Mouse (Mus musculus) thymus, adult 18-20 months (tissue): ENCODE measurements around the gene Cycs.

ENCODE experiments used
- DNase-seq, 2 experiments: peaks; one replicate each; pipeline ENCODE4 v3.0.0; 2022; ENCODE audit warnings: mixed read lengths in 2 of 2

Gene Cycs

DNA sequence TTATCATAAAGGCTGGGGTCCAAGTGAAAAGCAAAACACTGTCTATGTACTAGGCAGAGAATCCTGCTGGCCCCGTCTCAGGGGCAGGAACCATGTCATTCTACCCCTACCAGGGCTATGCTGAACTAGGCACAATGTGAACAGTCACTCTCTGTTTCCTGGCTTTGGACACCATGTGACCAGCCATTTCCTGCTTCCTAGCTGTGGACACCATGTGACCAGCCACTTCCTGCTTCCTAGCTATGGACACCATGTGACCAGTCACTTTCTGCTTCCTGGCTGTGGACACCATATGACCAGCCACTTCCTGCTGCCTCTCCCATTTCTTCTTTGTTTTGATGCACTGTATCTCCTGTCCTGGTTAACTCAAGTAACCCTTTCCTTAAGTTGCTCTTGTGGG is 23.8 kb downstream of the Cycs start:
- no peak for DNase-seq

DNA sequence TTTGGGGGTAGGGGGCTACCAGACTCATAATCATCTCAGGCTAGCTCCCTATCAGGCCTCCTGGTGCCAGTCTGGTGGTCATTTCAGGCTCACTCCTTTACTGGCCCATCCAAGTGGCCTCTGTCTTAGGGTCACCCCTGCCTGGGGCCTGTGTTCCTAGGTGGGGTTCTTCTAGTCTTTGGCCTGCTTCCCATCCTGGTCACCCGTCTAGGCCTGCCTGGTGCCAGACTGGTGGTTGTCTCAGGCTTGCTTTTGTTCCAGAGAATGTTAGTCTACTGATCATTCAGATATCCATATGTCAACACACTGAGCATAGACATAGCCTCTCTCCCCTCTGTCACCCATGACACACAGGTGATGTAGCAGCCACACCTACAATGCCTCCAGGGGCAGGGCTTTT is 26.7 kb downstream of the Cycs start:
- DNase-seq: no peak

DNA sequence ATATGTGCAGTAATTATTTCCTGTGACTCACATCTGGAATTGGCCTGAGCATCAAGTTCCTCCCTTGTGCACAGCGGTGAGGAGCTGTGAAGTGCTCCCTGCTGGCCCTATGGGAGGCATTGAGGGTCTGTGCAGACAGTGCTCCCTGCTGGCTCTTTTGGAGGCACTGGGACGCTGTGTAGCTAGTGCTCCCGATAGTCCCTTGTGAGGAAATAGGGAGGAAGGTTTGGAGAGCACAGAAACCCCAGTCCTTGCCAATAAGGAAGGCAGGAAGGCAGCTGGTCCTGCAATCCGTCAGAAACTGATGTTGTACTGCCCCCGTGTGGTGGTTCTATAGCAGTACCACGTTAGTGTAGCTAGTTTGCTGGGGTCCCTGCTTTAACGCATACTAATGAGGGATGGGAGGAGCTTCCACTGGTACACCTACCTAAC is 29.9 kb downstream of the Cycs start:
- peak; percentile 32 to 44 for DNase-seq

DNA sequence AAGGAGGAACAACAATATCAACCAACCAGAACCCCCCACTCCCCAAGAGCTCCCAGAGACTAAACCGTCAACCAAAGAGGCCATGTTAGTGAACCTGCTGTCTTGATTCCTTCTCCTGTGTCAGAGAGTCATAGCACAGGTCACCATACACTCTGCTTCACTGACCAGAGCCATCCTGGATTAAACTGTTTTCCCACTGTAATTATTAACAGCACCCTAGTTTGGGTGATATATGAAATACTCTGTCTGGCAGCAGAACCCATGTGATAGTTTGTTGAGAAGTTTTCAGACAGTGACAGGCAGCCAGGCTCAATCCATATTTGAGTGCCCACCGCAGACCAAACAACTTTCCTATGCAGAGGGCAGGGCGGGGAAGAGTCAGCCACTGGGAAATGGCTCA is 31.0 kb downstream of the Cycs start:
- DNase-seq: no peak

DNA sequence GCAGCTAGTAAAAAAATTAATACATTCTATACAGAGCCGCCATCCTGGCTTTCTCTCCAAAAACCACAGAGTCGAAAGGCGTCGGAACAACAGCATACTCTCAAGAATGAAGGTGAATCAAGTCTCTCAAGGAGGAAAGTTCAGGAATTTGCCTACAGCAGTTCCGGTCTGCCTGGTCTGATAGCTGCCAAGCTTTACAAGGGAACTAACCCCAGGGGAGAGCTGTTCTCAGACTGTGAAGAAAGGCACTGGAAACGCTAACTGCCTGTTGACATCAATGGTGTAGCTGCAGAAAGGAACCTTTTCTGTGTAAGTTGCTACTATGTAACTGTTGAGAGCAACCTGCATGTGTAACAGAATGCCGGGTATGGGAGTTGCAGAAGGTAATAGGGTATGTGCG is 34.4 kb downstream of the Cycs start:
- DNase-seq: no peak

DNA sequence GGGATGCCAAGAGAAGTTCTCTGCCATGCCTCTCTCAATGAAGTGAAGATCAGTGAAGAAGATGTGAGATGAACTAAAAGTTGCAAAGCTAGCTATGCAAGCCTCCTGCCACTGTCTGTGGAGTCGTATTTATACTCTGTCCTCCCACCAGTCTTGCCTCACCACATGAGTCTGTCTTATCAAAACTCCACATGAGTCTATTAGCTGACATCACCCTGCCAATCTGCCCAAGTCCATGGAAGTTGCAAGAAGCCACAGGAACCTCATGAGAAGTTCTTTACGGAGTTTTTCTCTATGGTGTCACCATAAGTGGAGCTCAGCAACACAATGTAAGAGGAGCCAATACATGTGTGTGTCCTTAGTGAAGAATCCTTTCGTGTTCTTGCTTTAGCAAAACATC is 35.3 kb downstream of the Cycs start:
- no peak for DNase-seq

DNA sequence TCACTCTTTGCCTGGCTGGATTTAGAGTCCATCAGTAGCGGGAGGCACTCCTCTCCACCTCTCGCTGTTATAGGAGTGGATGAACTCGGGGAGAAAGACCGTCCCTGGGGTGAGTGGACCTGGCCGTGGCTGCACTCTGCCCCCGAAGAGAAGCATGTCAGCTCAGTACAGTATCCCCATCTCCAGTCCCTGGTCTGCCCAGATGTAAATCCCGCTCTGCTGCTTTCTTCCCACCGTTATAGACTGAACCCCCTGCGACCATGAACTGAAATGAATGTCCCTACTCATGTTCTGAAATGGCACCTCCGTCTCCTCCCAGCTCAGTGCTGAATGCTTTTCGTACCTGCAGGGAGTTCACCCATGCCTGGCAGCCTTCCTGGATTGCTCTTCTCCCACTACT is 37.1 kb downstream of the Cycs start:
- no peak for DNase-seq

DNA sequence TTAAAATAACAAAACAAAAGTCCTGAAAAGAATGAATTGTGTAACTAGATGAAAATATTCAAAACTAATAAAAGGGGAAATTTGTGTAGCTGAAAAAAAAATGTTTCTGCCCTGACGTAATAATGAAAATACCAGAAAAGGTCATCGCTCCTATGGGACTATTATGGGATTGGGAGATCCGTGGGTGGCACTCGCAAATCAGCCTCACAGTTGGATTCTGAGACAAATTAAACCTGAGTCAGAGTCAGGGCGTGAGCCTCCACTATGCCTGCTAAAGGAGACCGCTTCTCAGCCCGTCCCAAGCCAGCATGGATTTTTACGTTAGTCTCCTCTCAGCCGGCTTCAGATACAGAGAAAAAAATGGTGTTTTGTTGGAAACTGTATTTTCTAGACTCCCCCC is 38.9 kb downstream of the Cycs start:
- DNase-seq: no peak

DNA sequence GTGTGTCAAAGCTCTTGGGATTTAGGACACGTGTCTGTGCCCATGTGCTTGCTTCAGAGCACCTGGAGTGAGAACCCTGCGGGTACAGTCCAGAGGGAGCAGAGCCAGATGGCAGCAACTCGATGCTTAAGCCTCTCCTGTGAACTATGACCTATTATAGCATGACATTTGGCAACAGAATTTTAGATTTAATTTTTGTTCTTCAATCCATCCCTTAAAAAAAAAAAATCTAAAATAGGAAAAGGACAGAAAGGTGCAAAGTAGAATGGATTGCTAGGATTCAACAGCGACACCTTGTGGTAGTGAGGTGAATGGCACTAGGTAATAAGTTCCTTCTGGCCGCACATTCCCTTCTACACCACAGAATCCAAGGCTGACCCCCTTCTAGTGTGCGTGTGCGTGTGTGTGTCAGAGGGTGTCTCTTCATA is 39.7 kb downstream of the Cycs start:
- no peak for DNase-seq

DNA sequence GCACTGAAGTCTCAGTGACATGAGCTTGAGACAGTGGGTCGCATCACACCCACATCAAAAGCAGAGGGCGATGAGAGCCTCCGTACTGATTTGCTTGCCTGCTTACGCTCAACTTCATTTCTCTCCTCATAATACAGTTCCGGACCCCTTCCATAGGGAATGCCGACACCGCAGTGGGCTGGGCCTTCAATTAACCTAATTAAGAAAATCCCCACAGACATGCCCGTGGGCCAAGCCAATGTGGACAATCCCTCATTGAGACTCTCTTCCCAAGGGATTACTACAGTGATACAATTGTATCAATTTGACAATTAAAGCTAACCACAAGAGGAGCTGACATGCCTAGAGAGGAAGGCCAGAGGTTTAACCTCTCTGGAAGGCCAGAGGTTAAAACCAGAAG is 40.5 kb downstream of the Cycs start:
- DNase-seq: no peak

DNA sequence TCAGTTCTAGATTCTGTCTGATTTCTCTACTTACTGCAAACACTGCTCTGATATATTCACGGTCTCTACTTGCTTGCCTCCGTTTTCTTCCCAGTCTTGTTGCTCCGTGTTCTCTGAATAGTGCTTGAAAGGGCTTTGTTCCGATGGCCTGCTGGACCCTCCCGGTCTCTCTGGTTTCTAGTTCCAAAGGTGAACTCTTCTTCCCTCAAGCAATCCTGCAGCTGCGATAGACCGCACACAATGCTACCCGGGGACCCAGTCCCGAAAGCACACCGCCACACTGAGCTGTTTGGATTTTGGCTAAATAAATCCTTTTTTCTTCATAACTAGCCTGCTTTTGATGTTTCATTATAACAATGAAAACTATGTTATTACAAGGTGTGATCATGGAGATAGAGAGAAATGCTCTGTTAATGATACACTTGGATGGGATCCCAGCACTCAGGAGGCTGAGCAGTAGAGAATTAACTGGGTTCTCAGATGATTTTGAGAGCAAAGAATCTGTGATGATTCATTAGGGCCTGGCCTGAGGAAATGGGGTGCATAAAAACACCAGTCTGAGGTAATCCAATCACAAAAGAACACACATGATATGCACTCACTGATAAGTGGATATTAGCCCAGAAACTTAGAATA is 42.0 kb downstream of the Cycs start:
- DNase-seq: no peak

DNA sequence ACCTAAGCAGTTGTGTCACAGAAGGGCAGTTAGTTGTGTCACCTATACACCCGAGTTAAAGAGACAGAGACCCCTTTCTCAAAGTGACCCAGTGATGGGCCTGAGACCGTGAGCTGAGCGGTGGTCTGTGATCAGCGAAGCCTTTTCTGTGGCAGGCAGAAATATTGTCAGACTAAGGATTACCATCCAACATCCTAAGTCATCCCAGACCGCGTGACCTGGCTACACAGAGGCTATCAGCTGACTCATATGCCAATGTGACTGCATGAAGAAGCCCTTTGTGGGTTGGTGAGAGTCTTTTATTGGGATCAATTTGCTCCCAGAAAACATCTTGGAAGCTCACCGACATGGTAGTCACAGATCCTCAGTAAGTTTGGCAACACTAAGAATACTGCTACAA is 43.6 kb downstream of the Cycs start:
- DNase-seq: no peak

DNA sequence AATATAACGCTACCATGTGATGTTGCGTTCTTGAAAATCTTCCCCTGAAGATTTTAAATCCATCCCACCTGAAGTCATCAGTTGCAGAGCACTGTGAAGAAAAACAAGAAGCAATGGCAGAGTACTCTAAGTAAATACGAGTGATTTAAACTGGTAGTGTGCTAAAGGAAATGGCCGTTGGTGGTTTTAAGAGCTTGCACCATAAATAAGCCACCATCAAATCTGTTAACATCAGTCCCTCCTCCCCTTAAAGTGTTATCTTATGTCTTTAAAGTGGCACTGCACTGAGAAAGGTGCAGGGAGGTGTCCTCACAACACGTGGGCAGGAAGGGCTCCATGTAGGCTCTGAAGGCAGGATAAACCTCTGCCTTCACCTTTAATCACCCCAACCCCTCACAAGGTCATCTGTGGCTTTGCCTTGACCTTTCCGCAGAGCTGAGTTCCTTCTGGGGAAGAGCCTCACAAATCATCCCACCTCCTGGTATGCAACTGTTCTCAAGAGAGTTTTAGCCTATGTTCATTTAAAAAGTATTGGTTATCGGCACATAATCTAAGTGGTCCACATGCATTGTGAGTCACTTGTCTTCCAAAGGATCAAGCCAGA is 44.7 kb downstream of the Cycs start:
- DNase-seq: no peak

DNA sequence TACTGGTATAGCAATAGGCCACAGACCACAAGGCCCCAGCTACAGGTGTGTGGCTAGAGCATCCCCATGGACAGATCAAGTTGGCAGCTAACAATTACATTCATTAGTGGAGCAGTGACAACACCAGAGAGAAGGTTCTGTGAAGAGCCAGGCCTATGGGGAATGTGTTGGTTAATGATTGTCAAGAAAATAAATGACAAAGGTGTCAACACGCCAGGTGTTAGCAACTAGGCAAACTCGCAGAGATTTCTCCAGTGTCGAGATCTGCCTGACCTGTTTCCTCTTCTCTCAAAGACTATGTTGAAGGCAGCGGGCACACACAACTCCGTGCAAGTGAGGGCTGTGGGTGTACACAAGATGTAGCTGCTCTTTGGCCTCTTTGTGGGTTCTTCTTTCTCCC is 46.2 kb downstream of the Cycs start:
- DNase-seq: no peak

DNA sequence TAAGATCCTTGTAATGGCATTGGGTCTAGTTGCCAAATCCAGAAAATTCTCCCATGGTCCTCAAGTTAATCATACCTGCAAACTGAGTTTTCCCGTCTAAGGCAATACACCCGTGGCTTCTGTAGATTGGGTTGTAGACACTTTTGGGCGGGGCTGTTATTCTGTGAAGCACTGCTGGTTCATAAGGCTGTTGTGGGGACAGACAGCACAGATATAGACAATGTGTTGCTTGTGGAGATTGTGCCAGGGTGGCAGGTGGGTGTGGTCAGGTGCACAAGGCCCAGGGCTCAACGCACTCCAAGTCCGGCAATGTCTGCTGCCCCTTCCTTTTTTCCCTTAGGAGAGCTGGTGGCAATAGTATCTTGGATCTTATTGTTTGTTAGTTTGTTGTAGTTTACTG is 48.0 kb downstream of the Cycs start:
- no peak for DNase-seq
